Mouse (Mus musculus) hindbrain, embryonic 16.5 days (tissue): Measurements from ENCODE around the gene Fat2. TPM values are rescaled to one million over a fixed set of nuclear protein-coding genes. Genes with fewer than 3 reads are reported as not detected.

ENCODE experiments used
- ATAC-seq: fragments of 200-750 bp; cut with Nextera tagmentation; 2 replicates; pipeline ENCODE4 v1.8.0; 2017; ENCODE audit warnings: moderate TSS enrichment, moderate library complexity
- H3K27ac ChIP-seq: fragments of 300-500 bp; sonication (generic); 2 replicates; pipeline ENCODE4 v1.5.1; 2014; ENCODE audit warnings: low read depth, mild to moderate bottlenecking, control low read depth, low read length, moderate library complexity
- H3K27me3 ChIP-seq: fragments of 300-500 bp; sonication (generic); replicated peaks from 2 replicates; pipeline ENCODE4 v1.6.1; 2014; ENCODE audit warnings: low read length; ENCODE audit not compliant: control insufficient read depth, insufficient read depth
- H3K36me3 ChIP-seq: fragments of 300-500 bp; sonication (generic); 2 replicates; pipeline ENCODE4 v1.6.1; 2014; ENCODE audit warnings: mild to moderate bottlenecking, low read length, moderate library complexity, mixed read lengths; ENCODE audit not compliant: control insufficient read depth, insufficient read depth
- H3K4me1 ChIP-seq: fragments of 300-500 bp; sonication (generic); 2 replicates; pipeline ENCODE4 v1.6.1; 2014; ENCODE audit warnings: low read depth, low read length; ENCODE audit not compliant: control insufficient read depth, insufficient read depth
- H3K4me2 ChIP-seq: fragments of 300-500 bp; sonication (generic); 2 replicates; pipeline ENCODE4 v1.6.1; 2014; ENCODE audit warnings: mild to moderate bottlenecking, low read length, control low read depth, moderate library complexity
- H3K4me3 ChIP-seq: fragments of 300-500 bp; sonication (generic); 2 replicates; pipeline ENCODE4 v1.5.1; 2014; ENCODE audit warnings: mild to moderate bottlenecking, low read length, control low read depth, moderate library complexity
- H3K9ac ChIP-seq: fragments of 300-500 bp; sonication (generic); 2 replicates; pipeline ENCODE4 v1.6.1; 2014; ENCODE audit warnings: low read depth, mild to moderate bottlenecking, control low read depth, low read length, moderate library complexity
- H3K9me3 ChIP-seq: fragments of 300-500 bp; sonication (generic); 2 replicates; pipeline ENCODE4 v1.6.1; 2014; ENCODE audit warnings: mild to moderate bottlenecking, low read length, moderate library complexity; ENCODE audit not compliant: control insufficient read depth
- WGBS: fragments of 180-500 bp; shearing (Covaris S2); extraction: QIAGEN DNeasy Blood & Tissue Kit; methylation state at CpG from one replicate; pipeline ENCODE4 v1.1.7; 2014; 5-methylcytosine and 5-hydroxymethylcytosine counted together
- polyA plus RNA-seq: library from polyadenylated mRNA; unstranded; fragments of >200 nt; fragmentation: Nextera tagmentation; extraction: Ambion mirVana; gene quantifications from 2 replicates; pipeline ENCODE4 v1.2.1, GENCODE M21; 2015

Fat2 gene
- polyA plus RNA-seq, 1 experiment from 2014 or later = 0.45 TPM

DNA sequence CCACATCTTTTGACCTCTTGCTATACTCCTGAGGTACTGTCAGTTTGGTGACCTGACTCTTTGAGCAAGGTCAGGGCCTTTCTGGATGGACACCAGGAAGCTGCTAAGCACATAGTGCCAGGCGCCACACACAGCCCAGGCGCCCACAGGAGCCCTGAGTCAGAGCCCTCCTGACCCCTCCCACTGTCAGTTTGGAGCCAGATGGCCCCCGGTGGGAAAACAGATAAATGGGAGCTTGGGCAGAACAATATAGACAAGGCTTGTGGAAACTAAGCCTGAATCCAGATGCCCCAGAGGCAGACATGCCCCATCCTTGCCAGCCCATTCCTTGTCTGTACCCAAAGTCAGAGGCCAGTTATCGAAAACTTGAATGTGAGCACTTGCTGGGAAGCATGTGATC, 101.6 kb downstream of the Fat2 start:
- Histone ChIP-seq H3K27me3 (no peaks in the 10 kb centered on the region), H3K4me3 (no peak overlapping the region), H3K36me3 (peaks cover 15% of the 10 kb centered on the region; the same call in 1 of the 2 replicates), H3K4me1 (no peaks in the 10 kb centered on the region), H3K27ac (no peak overlapping the region), H3K9ac (no peak overlapping the region), H3K9me3 (no peaks in the 10 kb centered on the region), H3K4me2 (no peak overlapping the region)
- 88% methylated on average over 4 of the region's 4 CpGs for WGBS
- no peak for ATAC-seq

DNA sequence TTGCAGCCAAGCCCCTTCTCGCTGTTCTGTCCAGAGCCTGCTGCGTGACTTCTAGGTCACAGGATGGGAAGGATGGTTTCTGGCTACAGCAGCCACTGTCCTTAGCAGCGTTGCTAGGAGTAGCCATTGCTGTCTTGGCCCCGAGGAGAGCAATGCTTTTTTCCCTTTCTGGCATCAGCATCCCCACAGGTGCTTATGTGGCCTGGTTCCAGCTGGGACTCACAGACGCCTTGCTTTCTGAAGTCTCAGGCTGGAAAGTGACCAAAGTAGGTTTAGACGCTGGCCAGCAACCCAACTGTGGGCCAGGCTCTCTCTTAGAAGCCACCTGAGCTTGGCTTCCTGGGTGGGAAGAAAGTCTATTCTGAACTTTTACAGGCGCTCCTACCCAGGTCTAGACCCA, 102.1 kb downstream of the Fat2 start:
- no peak for ATAC-seq
- WGBS = 84% methylated on average over 7 of the region's 7 CpGs
- Histone ChIP-seq H3K36me3 (peaks cover 15% of the 10 kb centered on the region; the same call in 1 of the 2 replicates), H3K9ac (no peak overlapping the region), H3K27ac (no peak overlapping the region), H3K27me3 (no peaks in the 10 kb centered on the region), H3K4me2 (no peak overlapping the region), H3K4me1 (no peaks in the 10 kb centered on the region), H3K9me3 (no peaks in the 10 kb centered on the region), H3K4me3 (no peak overlapping the region)

DNA sequence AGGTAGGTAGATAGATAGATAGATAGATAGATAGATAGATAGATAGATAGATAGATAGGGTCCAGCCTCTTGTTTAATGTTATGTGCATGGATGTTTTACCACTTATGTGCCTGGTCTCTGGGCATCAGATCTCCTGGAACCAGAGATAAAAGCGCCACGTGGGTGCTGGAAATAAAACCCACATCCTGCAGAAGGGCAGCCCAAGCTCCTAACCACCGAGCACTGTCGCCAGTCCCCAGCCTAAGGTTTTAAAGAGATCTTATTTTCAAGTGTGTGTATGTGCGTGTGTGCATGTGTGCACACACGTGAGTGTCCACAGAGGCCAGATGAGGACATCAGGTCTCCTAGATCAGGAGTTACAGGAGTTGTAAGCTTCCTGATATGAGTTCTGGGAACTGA, 105.3 kb downstream of the Fat2 start:
- 94% methylated on average over 6 of the region's 6 CpGs for WGBS
- no peak overlapping the region for H3K4me2 ChIP-seq
- no peak overlapping the region for H3K9ac ChIP-seq
- no peak overlapping the region for H3K4me3 ChIP-seq
- peaks cover 32% of the 10 kb centered on the region for H3K36me3 ChIP-seq
- H3K27ac ChIP-seq = no peak overlapping the region
- H3K4me1 ChIP-seq = no peaks in the 10 kb centered on the region
- H3K9me3 ChIP-seq = no peaks in the 10 kb centered on the region
- ATAC-seq = no peak
- no peaks in the 10 kb centered on the region for H3K27me3 ChIP-seq

DNA sequence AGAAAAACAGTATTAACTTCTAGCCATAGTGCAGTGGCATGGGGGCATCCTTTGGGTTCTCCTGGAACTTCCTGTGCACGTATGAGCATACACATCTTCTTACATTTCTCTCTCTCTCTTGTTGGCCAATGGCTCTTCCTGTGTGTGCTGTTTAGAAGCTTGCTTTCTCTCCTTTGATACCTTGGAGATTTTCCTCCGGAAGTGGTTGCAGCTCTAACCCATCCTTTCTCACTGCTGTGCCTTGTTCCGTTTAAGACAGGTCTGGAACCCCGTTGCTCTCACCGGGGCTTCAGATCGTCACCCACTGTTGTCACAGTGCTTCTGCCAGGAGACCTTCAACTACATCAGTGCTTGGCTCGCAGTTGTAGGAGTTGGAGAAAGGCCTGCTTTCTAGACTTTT, 115.1 kb downstream of the Fat2 start:
- ATAC-seq = no peak
- Histone ChIP-seq H3K9ac (no peak overlapping the region), H3K27me3 (no peaks in the 10 kb centered on the region), H3K27ac (no peak overlapping the region), H3K4me3 (no peak overlapping the region), H3K36me3 (peaks cover 29% of the 10 kb centered on the region), H3K4me1 (no peaks in the 10 kb centered on the region), H3K9me3 (no peaks in the 10 kb centered on the region), H3K4me2 (no peak overlapping the region)
- 92% methylated on average over 7 of the region's 7 CpGs for WGBS

DNA sequence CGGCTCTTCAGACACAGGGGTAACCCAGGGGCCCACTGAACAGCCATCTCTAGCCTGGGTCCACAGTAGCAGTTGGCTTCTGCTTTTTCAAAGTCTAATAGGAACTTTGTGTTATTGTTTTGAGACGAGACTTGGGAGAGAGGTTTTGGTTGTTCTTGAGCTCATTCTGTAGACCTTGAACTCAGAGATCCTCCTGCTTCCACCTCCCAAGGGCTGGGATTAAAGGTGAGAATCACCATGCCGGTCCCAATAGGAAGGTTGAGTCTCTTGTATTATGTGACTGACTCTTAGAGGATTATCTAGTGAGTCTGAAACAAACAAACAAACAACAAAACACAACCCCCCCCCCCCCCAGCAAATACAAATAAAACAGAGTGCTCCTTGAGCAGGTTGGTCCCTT, 117.9 kb downstream of the Fat2 start:
- no peak overlapping the region for H3K4me3 ChIP-seq
- no peaks in the 10 kb centered on the region for H3K27me3 ChIP-seq
- H3K27ac ChIP-seq = no peak overlapping the region
- no peaks in the 10 kb centered on the region for H3K9me3 ChIP-seq
- H3K9ac ChIP-seq = no peak overlapping the region
- ATAC-seq = no peak
- WGBS = 94% methylated on average over 3 of the region's 3 CpGs
- H3K4me1 ChIP-seq = no peaks in the 10 kb centered on the region
- no peak overlapping the region for H3K4me2 ChIP-seq
- peaks cover 23% of the 10 kb centered on the region for H3K36me3 ChIP-seq

DNA sequence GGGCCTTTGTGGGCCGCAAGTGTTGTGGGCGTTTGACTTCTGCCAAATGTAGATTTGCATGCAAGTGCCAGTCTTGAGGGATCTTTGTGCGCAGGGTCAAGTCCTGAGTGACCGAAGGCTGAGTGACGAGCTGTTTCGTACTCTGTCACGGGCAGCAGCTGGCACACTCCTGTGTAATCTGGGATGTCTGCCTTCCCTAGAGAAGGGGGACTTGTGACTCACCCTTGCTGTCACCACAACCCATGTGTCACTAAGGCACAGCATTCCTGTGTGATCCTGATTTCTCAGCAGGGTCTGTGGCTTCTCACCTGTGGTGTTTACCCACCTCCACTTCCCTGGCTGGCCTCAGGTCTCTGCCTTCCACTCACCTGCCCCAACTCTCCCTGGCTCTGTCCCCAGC, 118.5 kb downstream of the Fat2 start:
- no peak for ATAC-seq
- H3K4me3 ChIP-seq = no peak overlapping the region
- WGBS = 94% methylated on average over 7 of the region's 7 CpGs
- no peak overlapping the region for H3K4me2 ChIP-seq
- H3K27ac ChIP-seq = no peak overlapping the region
- H3K4me1 ChIP-seq = no peaks in the 10 kb centered on the region
- H3K27me3 ChIP-seq = no peaks in the 10 kb centered on the region
- peaks cover 23% of the 10 kb centered on the region for H3K36me3 ChIP-seq
- no peak overlapping the region for H3K9ac ChIP-seq
- no peaks in the 10 kb centered on the region for H3K9me3 ChIP-seq

DNA sequence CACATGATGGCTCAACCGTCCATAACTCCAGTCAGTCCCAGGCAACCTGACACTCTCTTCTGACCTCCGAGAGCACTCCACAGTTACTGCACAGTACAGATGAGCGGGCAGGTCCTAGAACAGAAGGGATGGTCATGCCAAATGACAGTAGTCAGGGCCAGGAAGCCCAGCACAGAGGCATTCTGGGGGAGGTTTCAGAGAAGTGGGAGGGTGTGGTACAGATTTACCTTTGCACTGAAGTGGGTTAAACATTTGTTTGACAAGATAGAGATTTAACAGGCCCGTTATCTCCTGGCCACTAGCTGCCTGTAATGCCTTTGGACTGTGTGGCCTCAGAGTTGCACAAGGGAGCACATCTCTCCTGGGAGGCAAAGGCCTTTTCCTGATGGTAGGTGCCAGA, 118.9 kb downstream of the Fat2 start:
- H3K4me1 ChIP-seq = no peaks in the 10 kb centered on the region
- H3K9ac ChIP-seq = no peak overlapping the region
- no peaks in the 10 kb centered on the region for H3K9me3 ChIP-seq
- no peak overlapping the region for H3K4me3 ChIP-seq
- WGBS = 89% methylated on average over 4 of the region's 4 CpGs
- H3K27me3 ChIP-seq = no peaks in the 10 kb centered on the region
- no peak overlapping the region for H3K4me2 ChIP-seq
- no peak for ATAC-seq
- H3K36me3 ChIP-seq = peaks cover 21% of the 10 kb centered on the region
- no peak overlapping the region for H3K27ac ChIP-seq

DNA sequence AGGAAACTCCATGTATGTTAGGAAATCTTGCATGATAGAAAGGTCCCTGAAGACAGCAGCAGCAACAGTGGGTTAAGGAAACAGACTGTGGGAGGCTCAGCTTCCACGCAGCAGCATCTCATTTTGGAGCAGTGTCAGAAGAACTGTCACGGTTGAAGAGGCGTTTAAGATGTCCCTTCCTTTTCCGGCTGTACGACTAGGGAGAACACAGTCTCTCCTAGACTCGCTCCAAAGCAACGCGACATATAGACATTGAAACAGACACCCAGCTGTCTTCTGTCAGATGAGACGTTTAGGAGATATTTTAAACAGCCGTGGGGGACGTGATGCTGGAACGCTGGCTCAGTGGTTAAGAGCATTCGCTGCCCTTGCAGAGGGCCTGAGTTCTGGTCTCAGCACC, 119.5 kb downstream of the Fat2 start:
- H3K9me3 ChIP-seq = no peaks in the 10 kb centered on the region
- no peaks in the 10 kb centered on the region for H3K4me1 ChIP-seq
- H3K9ac ChIP-seq = no peak overlapping the region
- ATAC-seq = no peak
- H3K4me3 ChIP-seq = no peak overlapping the region
- H3K4me2 ChIP-seq = no peak overlapping the region
- 77% methylated on average over 13 of the region's 13 CpGs for WGBS
- no peak overlapping the region for H3K27ac ChIP-seq
- H3K36me3 ChIP-seq = peaks cover 18% of the 10 kb centered on the region
- H3K27me3 ChIP-seq = no peaks in the 10 kb centered on the region

DNA sequence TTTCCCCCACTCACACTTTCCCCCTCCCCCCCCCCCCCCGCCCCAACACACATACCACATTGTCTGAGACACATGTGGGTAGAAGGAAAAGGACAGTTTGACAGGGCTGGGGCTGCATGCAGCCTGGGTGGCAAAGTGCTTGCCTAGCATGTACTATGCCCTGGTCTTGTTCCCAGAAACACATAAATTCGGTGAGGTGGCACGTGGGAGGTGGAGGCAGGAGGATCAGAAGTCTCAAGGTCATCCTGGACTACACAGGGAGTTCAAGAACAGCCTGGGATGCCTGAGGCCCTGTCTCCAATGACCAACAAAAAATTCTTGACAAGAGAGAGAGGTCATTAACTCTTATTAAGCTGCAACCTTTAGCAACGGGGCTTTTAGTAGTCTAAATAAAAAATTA, 120.3 kb downstream of the Fat2 start:
- H3K9me3 ChIP-seq = no peaks in the 10 kb centered on the region
- H3K9ac ChIP-seq = no peak overlapping the region
- H3K4me1 ChIP-seq = no peaks in the 10 kb centered on the region
- ATAC-seq = no peak
- WGBS = 74% methylated on average over 3 of the region's 4 CpGs
- H3K27me3 ChIP-seq = no peaks in the 10 kb centered on the region
- no peak overlapping the region for H3K27ac ChIP-seq
- H3K4me3 ChIP-seq = no peak overlapping the region
- no peak overlapping the region for H3K4me2 ChIP-seq
- H3K36me3 ChIP-seq = peaks cover 17% of the 10 kb centered on the region

DNA sequence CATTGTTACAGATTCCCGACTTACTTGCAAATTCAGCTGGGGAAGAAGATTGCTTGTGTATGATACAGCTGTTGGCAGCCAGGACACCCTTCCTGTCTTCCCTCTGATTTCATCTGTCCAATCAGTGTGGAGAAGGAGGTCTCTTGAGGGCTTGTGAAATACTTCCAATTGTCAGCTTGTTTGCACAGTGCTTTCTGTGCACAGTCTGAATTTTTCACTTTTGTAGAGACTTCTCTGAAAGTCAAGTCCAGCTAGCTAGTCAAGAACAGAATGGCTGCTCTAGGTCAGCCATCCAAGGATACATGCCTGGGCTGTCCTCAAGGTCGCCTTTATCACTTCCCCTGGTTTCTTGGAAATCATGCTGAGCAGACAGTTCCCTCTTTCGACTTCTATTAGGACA, 121.4 kb downstream of the Fat2 start:
- H3K4me1 ChIP-seq = no peaks in the 10 kb centered on the region
- no peaks in the 10 kb centered on the region for H3K9me3 ChIP-seq
- H3K36me3 ChIP-seq = peaks cover 11% of the 10 kb centered on the region
- WGBS = 89% methylated on average over 3 of the region's 3 CpGs
- no peak overlapping the region for H3K9ac ChIP-seq
- no peak overlapping the region for H3K27ac ChIP-seq
- H3K27me3 ChIP-seq = no peaks in the 10 kb centered on the region
- H3K4me2 ChIP-seq = no peak overlapping the region
- ATAC-seq = no peak
- H3K4me3 ChIP-seq = no peak overlapping the region
